Mouse (Mus musculus): ENCODE results near the gene 1700022I11Rik.

1700022I11Rik gene

GRCm38 (mm10) chr4:42969304-42969703 is at the start of gene 1700022I11Rik:
Gene 1700022I11Rik (plus strand): TSS chr4:42969604.
- DNase-seq = no peak

GRCm38 (mm10) chr4:42920726-42921125 is 48.7 kb upstream of the 1700022I11Rik start:
- no peak for DNase-seq

GRCm38 (mm10) chr4:42921536-42921935 is 47.9 kb upstream of the 1700022I11Rik start:
- no peak for DNase-seq

GRCm38 (mm10) chr4:42922056-42922455 is 47.3 kb upstream of the 1700022I11Rik start:
- no peak for DNase-seq

GRCm38 (mm10) chr4:42922461-42922860 is 46.9 kb upstream of the 1700022I11Rik start:
- DNase-seq = no peak

GRCm38 (mm10) chr4:42924095-42924710 is 45.2 kb upstream of the 1700022I11Rik start:
- DNase-seq = no peak

- DNase-seq = no peak
Measured at GRCm38 (mm10) chr4:42928209-42928608, 41.2 kb upstream of the 1700022I11Rik start.

- DNase-seq = no peak
Measured at GRCm38 (mm10) chr4:42928952-42929351, 40.5 kb upstream of the 1700022I11Rik start.

- no peak for DNase-seq
Measured at GRCm38 (mm10) chr4:42932229-42932969, 37.0 kb upstream of the 1700022I11Rik start.

- no peak for DNase-seq
Measured at GRCm38 (mm10) chr4:42933630-42934029, 35.8 kb upstream of the 1700022I11Rik start.

GRCm38 (mm10) chr4:42941396-42941795 is 28.0 kb upstream of the 1700022I11Rik start:
- DNase-seq = no peak

GRCm38 (mm10) chr4:42943341-42943740 is 26.1 kb upstream of the 1700022I11Rik start:
- DNase-seq = no peak

GRCm38 (mm10) chr4:42944185-42944584 is 25.2 kb upstream of the 1700022I11Rik start:
- no peak for DNase-seq

- no peak for DNase-seq
Measured at GRCm38 (mm10) chr4:42945043-42945442, 24.4 kb upstream of the 1700022I11Rik start.

GRCm38 (mm10) chr4:42945445-42945844 is 24.0 kb upstream of the 1700022I11Rik start:
- DNase-seq = no peak

GRCm38 (mm10) chr4:42945952-42946351 is 23.5 kb upstream of the 1700022I11Rik start:
- peak; percentile 45 for DNase-seq

- peak; percentile 46 for DNase-seq
Measured at GRCm38 (mm10) chr4:42946733-42947290, 22.6 kb upstream of the 1700022I11Rik start.

- DNase-seq = peak; percentile 53
Measured at GRCm38 (mm10) chr4:42948527-42948926, 20.9 kb upstream of the 1700022I11Rik start.

GRCm38 (mm10) chr4:42949051-42949675 is 20.2 kb upstream of the 1700022I11Rik start:
- DNase-seq = no peak

- peak; percentile 100 for DNase-seq
Measured at GRCm38 (mm10) chr4:42949676-42950051, 19.7 kb upstream of the 1700022I11Rik start, which contains the start of gene Dnajb5. Gene Dnajb5 (plus strand): TSS chr4:42949814.

GRCm38 (mm10) chr4:42950065-42950558 is 19.3 kb upstream of the 1700022I11Rik start:
- DNase-seq = peak; percentile 88

GRCm38 (mm10) chr4:42951206-42952195 is 17.9 kb upstream of the 1700022I11Rik start:
- peak; percentile 43 for DNase-seq

Measured in cerebellum, adult 11-12 months (tissue).